Mouse (Mus musculus): ENCODE measurements around the gene Wsb2. TPM values are rescaled to one million over a fixed set of nuclear protein-coding genes. Genes with fewer than 3 reads are reported as not detected.

Wsb2 gene
- total RNA-seq, 2 experiments from 2014 or later, result 116 to 122 TPM

Other genes with a start within 250 kb of the Wsb2 start
- 100 to 1,000 TPM in 1 of 2 experiments, 10 to 100 TPM in 1; 97.0 to 108 TPM for gene Suds3, start 241.2 kb upstream of the Wsb2 start, total RNA-seq (2021)
- 10 to 100 TPM; 39.3 to 39.5 TPM for gene Taok3, start 237.2 kb upstream of the Wsb2 start, total RNA-seq (2021)
- 1,000 to 10,000 TPM in 1 of 2 experiments, 100 to 1,000 TPM in 1; 992 to 1,042 TPM for gene Pebp1, start 69.7 kb upstream of the Wsb2 start, total RNA-seq (2021)
- 10 to 100 TPM; 48.3 to 51.8 TPM for gene Vsig10, start 38.2 kb upstream of the Wsb2 start, total RNA-seq (2021)
- gene Rfc5, start 31.7 kb downstream of the Wsb2 start, total RNA-seq (2021), result 10 to 100 TPM; 36.6 to 47.8 TPM
- gene Ksr2, start 56.7 kb downstream of the Wsb2 start, total RNA-seq (2021), result 10 to 100 TPM; 10.6 to 11.1 TPM